Mouse (Mus musculus) bone marrow, adult 2 months (tissue): ENCODE measurements around the gene Adm2.

Source experiments
- CTCF ChIP-seq: fragments of 200-500 bp; IDR thresholded peaks from 2 replicates; pipeline ENCODE4 v1.5.1; 2011; ENCODE audit warnings: low read length, control low read depth; ENCODE audit not compliant: control insufficient read depth, insufficient read depth
- POLR2A ChIP-seq: fragments of 200-500 bp; IDR thresholded peaks from 2 replicates; pipeline ENCODE4 v1.6.1; 2011; ENCODE audit warnings: low read depth, mild to moderate bottlenecking, control low read depth, low read length, borderline replicate concordance; ENCODE audit not compliant: control insufficient read depth

- TF ChIP-seq CTCF (no peak), POLR2A (no peak)
Observed at GRCm38 (mm10) chr15:89286114-89286513, 36.4 kb upstream of the Adm2 start.
